Mouse (Mus musculus) heart, adult 2 months (tissue): ENCODE measurements around the gene Mbnl2. TPM values are rescaled to one million over a fixed set of nuclear protein-coding genes. Genes with fewer than 3 reads are reported as not detected.

Source experiments
- DNase-seq, 2 experiments: peaks; one replicate each; pipeline ENCODE4 v3.0.0; 2021
- H3K27ac ChIP-seq: fragments of 200-600 bp; 2 replicates; pipeline ENCODE4 v1.8.1; 2022
- H3K27me3 ChIP-seq: fragments of 200-500 bp; 2 replicates; pipeline ENCODE4 v1.6.1; 2012; ENCODE audit warnings: mild to moderate bottlenecking, low read length, inconsistent platforms, mixed read lengths; ENCODE audit not compliant: control insufficient read depth, insufficient read depth
- H3K36me3 ChIP-seq: fragments of 200-500 bp; 2 replicates; pipeline ENCODE4 v1.6.1; 2012; ENCODE audit warnings: low read length, inconsistent platforms; ENCODE audit not compliant: control insufficient read depth, insufficient read depth
- H3K4me1 ChIP-seq: fragments of 200-500 bp; 2 replicates; pipeline ENCODE4 v1.6.1; 2011; ENCODE audit warnings: low read length; ENCODE audit not compliant: control insufficient read depth, insufficient read depth
- H3K4me3 ChIP-seq: fragments of 200-600 bp; 2 replicates; pipeline ENCODE4 v1.8.1; 2022
- H3K79me2 ChIP-seq: fragments of 200-500 bp; replicated peaks from 2 replicates; pipeline ENCODE4 v1.6.1; 2012; ENCODE audit warnings: mild to moderate bottlenecking, inconsistent platforms, low read length, moderate library complexity, mixed read lengths; ENCODE audit not compliant: control insufficient read depth, insufficient read depth
- H3K9ac ChIP-seq: fragments of 200-500 bp; 2 replicates; pipeline ENCODE4 v1.6.1; 2012; ENCODE audit warnings: low read depth, mild to moderate bottlenecking, control low read depth, inconsistent platforms, low read length, mixed read lengths
- CTCF ChIP-seq: fragments of 200-600 bp; IDR thresholded peaks from 2 replicates; pipeline ENCODE4 v1.8.1; 2022; ENCODE audit warnings: antibody characterized with exemption, mild to moderate bottlenecking, moderate library complexity
- EP300 ChIP-seq: fragments of 200-500 bp; IDR thresholded peaks from 2 replicates; pipeline ENCODE4 v1.6.1; 2011; ENCODE audit warnings: low read depth, low read length, control low read depth; ENCODE audit not compliant: insufficient read depth
- POLR2A ChIP-seq: fragments of 200-500 bp; IDR thresholded peaks from 2 replicates; pipeline ENCODE4 v1.6.1; 2011; ENCODE audit warnings: mild to moderate bottlenecking, low read depth, low read length, control low read depth; ENCODE audit not compliant: insufficient read depth
- WGBS: fragments of 180-500 bp; shearing (Covaris S2); methylation state at CpG from one replicate; pipeline ENCODE4 v1.1.7; 2018; 5-methylcytosine and 5-hydroxymethylcytosine counted together
- intact Hi-C: fragments of 180-260 bp; cut with DNase I; formaldehyde crosslinking; loops from one replicate; pipeline ENCODE4 v1.15.1; 2025
- polyA plus RNA-seq: library from polyadenylated mRNA; depleted of rRNA; stranded (reverse); fragments of >200 nt; gene quantifications from 2 replicates; pipeline ENCODE4 v1.2.3, GENCODE M21; 2012; rRNA removed
- total RNA-seq, 2 experiments: library from RNA; stranded (reverse); gene quantifications; 2 replicates each; pipeline ENCODE4 v1.2.3; 2021

The Mbnl2 gene
- total and polyA plus RNA-seq, 3 experiments = 91.1 to 258 (median 221) TPM

DNA sequence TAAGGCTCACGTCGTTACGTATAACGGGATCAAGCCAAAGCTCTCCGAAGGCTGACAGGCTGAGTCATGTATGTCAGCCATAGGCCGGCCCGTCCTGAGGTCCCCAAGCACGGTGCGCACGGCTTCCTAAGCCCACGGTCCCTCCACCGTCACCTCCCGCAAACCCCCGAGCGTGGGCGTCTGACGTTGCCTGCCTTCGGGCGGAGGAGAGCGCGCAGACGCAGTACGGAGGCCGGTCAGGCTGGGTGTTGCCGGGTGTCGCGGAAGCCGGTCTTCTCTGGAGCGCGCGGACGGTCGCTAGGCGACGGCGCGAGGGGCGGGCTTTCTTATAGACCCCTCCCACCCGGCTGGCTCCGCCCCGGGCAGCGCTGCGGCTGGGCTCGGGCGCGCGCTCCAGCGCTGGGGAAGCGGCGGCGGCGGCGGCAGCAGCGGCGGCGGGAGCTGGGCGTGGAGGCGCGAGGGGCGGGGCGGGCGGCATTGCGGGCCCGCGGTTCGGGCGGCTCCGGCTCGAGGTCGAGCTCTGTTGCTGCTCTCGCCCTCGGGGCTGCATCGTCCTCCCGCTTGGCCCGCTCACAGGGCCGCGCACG lies 202.6 kb downstream of the Mbnl2 start, which contains the start of gene Rap2a:
Gene Rap2a, plus strand, starts transcription at position 463 of the 587 bp plus-strand sequence.
- TF ChIP-seq EP300 (no peak; the same call in 1 of the 2 replicates), POLR2A (peak; percentile 80)
- WGBS = under 1% methylated on average over 76 of the region's 78 CpGs
- H3K79me2 ChIP-seq = 0 out of 2 replicates have a peak, but pooled peaks cover 2% of the 10 kb centered on the region

DNA sequence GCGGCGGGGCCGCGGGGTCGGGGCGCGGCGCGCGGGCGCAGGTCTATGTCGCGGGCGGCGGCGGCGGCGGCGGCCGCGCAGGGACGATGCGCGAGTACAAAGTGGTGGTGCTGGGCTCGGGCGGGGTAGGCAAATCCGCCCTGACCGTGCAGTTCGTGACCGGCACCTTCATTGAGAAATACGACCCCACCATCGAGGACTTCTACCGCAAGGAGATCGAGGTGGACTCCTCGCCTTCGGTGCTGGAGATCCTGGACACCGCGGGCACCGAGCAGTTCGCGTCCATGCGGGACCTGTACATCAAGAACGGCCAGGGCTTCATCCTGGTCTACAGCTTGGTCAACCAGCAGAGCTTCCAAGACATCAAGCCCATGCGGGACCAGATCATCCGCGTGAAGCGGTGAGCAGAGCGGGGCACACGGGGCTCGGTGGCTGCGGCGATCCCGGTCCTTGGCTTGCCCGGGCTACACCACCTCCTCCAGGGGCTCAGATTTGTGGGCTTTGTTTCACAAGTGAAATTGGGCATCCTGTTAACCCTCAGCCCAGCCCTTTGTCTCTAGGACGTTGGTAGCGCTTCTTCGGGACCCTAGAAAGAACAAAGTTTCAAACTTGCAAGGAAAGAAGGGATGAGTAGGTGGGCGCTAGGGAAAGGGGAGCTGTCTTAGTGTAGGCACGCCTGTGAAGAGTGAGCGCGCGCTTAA lies 203.3 kb downstream of the Mbnl2 start:
- 0 out of 2 replicates have a peak, but pooled peaks cover 2% of the 10 kb centered on the region for H3K79me2 ChIP-seq
- WGBS = under 1% methylated on average over 61 of the region's 62 CpGs
- TF ChIP-seq CTCF = no peak
- no peak for TF ChIP-seq EP300
- no peak for TF ChIP-seq POLR2A
- H3K4me3 ChIP-seq = peak overlapping the region; percentile 83
- no peak for DNase-seq
- no peaks in the 10 kb centered on the region for H3K36me3 ChIP-seq
- H3K27ac ChIP-seq = peak overlapping the region; percentile 81
- no peaks in the 10 kb centered on the region for H3K27me3 ChIP-seq
- intact Hi-C loops = loop anchor here (5.0 to 10.0 kb wide), 3 partner anchors 54 to 206 kb away; no protein-coding TSS in a partner anchor
- H3K9ac ChIP-seq = peak overlapping the region; percentile 90
- peaks cover 3% of the 10 kb centered on the region for H3K4me1 ChIP-seq

More for the DNA sequence above, 202.6 kb downstream of the Mbnl2 start, which contains the start of gene Rap2a:
- peak within 1 kb of the TSS; percentile 94 for H3K9ac ChIP-seq
- intact Hi-C loops = loop anchor here (2.0 to 10.0 kb wide), 4 partner anchors 54 to 341 kb away; no protein-coding TSS in a partner anchor
- DNase-seq = peak; percentile 97 to 98
- no peaks in the 10 kb centered on the region for H3K27me3 ChIP-seq
- H3K4me3 ChIP-seq = peak within 1 kb of the TSS; percentile 83
- no peaks in the 10 kb centered on the region for H3K36me3 ChIP-seq
- peak within 1 kb of the TSS; percentile 99 for H3K27ac ChIP-seq
- H3K4me1 ChIP-seq = peaks cover 3% of the 10 kb centered on the region

GRCm38 (mm10) chr14:120480341-120480900 lies 205.0 kb downstream of the Mbnl2 start:
- no peaks in the 10 kb centered on the region for H3K27me3 ChIP-seq
- no peak overlapping the region for H3K27ac ChIP-seq
- peaks cover 5% of the 10 kb centered on the region for H3K4me1 ChIP-seq
- 50% methylated on average over 8 of the region's 8 CpGs for WGBS
- 0 out of 2 replicates have a peak, but pooled peaks cover 2% of the 10 kb centered on the region for H3K79me2 ChIP-seq
- no peak overlapping the region for H3K9ac ChIP-seq
- DNase-seq = no peak
- TF ChIP-seq POLR2A (no peak), EP300 (no peak), CTCF (no peak)
- peak overlapping the region; percentile 26; the same call in 1 of the 2 replicates for H3K4me3 ChIP-seq
- intact Hi-C loops = no loop called here
- no peaks in the 10 kb centered on the region for H3K36me3 ChIP-seq

DNA sequence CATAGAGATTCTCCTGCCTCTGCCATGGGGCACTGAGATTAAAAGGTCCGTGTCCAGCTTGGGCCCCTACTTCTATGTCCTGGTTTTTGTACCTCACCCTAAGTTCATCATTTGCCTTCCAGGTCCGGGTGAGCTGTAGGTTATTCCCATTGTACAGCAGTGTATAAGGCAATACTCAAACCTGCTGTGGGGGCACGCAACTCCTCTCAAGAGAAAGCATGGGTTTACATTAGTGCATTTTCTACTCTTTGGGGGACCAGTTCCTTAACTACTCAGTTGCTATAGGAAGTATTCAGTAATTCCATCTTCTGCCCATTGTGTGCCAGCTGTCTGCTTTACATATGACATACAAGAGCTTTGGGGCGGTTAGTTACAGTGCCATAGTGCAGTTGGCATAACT lies 205.5 kb downstream of the Mbnl2 start:
- intact Hi-C loops = no loop called here
- H3K36me3 ChIP-seq = no peaks in the 10 kb centered on the region
- H3K9ac ChIP-seq = no peak overlapping the region
- no peak for DNase-seq
- H3K79me2 ChIP-seq = 0 out of 2 replicates have a peak, but pooled peaks cover 2% of the 10 kb centered on the region
- no peak overlapping the region for H3K4me3 ChIP-seq
- peaks cover 5% of the 10 kb centered on the region for H3K4me1 ChIP-seq
- no peaks in the 10 kb centered on the region for H3K27me3 ChIP-seq
- no peak for TF ChIP-seq CTCF
- TF ChIP-seq POLR2A = no peak
- no peak for TF ChIP-seq EP300
- no peak overlapping the region for H3K27ac ChIP-seq
- 90% methylated on average over 4 of the region's 4 CpGs for WGBS

Other genes with a start within 250 kb of the Mbnl2 start
- not detected for gene Oxgr1, start 233.2 kb upstream of the Mbnl2 start, total RNA-seq
- not detected in 2 replicates for gene Oxgr1, start 233.2 kb upstream of the Mbnl2 start, polyA plus RNA-seq
- gene Rap2a, start 202.8 kb downstream of the Mbnl2 start, total RNA-seq = 1 to 10 TPM; 8.9 to 9.3 TPM
- 8.5 and 11.1 TPM in 2 replicates for gene Rap2a, start 202.8 kb downstream of the Mbnl2 start, polyA plus RNA-seq